Mouse (Mus musculus): ENCODE results near the gene Tssc4. TPM values are rescaled to one million over a fixed set of nuclear protein-coding genes. Genes with fewer than 3 reads are reported as not detected.

The Tssc4 gene
- polyA plus RNA-seq, 1 experiment from 2014 or later: 70.2 TPM

DNA sequence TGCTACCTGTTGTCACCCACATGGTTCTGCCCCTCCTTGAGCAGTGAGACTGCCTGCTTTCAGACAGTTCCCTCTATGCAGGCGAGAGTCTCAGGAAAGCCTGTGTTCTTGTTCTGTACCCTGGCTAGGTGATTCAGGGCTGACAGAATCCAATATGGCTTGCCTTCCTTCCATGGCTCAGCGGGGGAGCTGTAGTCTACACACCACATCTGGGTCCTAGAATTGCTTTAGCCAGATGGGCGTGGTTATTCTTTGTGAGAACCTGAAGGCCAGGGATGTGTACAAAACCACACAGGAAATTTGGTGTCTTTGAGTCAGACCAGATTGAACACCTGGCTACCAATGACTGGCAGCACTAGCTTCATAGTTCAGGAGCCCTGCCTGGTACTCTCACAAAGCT, 50.8 kb downstream of the Tssc4 start:
- Histone ChIP-seq H3K27ac (ENCODE audit: low read depth, low read length) (no peak overlapping the region), H3K4me1 (ENCODE audit: control insufficient read depth, insufficient read depth, low read length) (peaks cover 14% of the 10 kb centered on the region; the same call in 1 of the 2 replicates), H3K9ac (ENCODE audit: low read length) (no peak overlapping the region), H3K27me3 (ENCODE audit: control insufficient read depth, insufficient read depth, low read length) (no peaks in the 10 kb centered on the region), H3K4me3 (ENCODE audit: low read depth, low read length) (no peak overlapping the region), H3K4me2 (ENCODE audit: low read depth) (no peak overlapping the region), H3K9me3 (ENCODE audit: control insufficient read depth, low read length) (no peaks in the 10 kb centered on the region), H3K36me3 (ENCODE audit: control insufficient read depth, insufficient read depth, low read length) (no peaks in the 10 kb centered on the region)
- ATAC-seq (ENCODE audit: insufficient read depth, low FRiP score, low TSS enrichment): no peak
- 70% methylated on average over 3 of the region's 3 CpGs for WGBS
- no peak for DNase-seq (ENCODE audit: low spot score)

Other genes with a start within 250 kb of the Tssc4 start
- 9.3 and 11.4 TPM in 2 replicates for gene Th, start 138.1 kb upstream of the Tssc4 start, polyA plus RNA-seq (2014; fragmentation: Nextera tagmentation; extraction: Ambion mirVana)
- 0.31 and 0.66 TPM in 2 replicates for gene Ascl2, start 100.0 kb upstream of the Tssc4 start, polyA plus RNA-seq (2014; fragmentation: Nextera tagmentation; extraction: Ambion mirVana)
- 4.4 and 4.6 TPM in 2 replicates for gene Tspan32, start 64.2 kb upstream of the Tssc4 start, polyA plus RNA-seq (2014; fragmentation: Nextera tagmentation; extraction: Ambion mirVana)
- 282 and 291 TPM in 2 replicates for gene Cd81, start 16.5 kb upstream of the Tssc4 start, polyA plus RNA-seq (2014; fragmentation: Nextera tagmentation; extraction: Ambion mirVana)
- gene Trpm5, start 25.4 kb downstream of the Tssc4 start, polyA plus RNA-seq (2014; fragmentation: Nextera tagmentation; extraction: Ambion mirVana): 0.68 and 0.77 TPM in 2 replicates
- gene Kcnq1, start 37.1 kb downstream of the Tssc4 start, polyA plus RNA-seq (2014; fragmentation: Nextera tagmentation; extraction: Ambion mirVana): 1.6 and 1.7 TPM in 2 replicates

Measured in neural tube, embryonic 11.5 days (tissue).